In the genomic region with DNA sequence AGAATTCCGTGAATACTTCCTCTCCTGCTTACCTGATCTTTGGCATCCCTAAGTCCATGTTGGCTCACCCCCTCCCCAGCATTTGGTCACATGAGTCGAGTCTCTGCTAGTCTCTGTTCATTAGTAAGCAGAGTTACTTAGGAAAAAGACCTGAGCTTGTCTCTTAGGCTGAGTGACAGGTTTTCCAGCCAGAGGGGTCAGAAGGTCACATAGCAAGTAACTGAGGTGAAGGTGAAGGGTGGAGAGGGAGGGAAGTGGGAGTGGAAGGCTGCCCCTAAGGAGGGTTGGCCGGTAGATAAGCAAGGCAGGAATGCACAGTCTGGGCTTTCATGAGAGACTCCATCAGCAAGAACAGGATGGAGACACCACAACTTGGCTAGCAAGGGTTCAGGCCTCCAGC, we compare ENCODE assay signal across 27 mouse cellular contexts. TPM values are rescaled to one million over a fixed set of nuclear protein-coding genes. Genes with fewer than 3 reads are reported as not detected.
DNase-seq lines count a peak whose midpoint lies in the region; ATAC-seq lines count a peak whose summit lies in the region.
"Had no signal": no experiment of that assay in that cellular context is flagged by ENCODE, and none has a peak within 500 bp of the region (broad histone marks: within the 10 kb centered on the region; RNA-seq: fewer than 3 reads in every experiment).

No protein-coding gene starts in this region.

- no peaks in the 10 kb centered on the region; the same call in 1 of the 2 replicates for H3K4me1 ChIP-seq in forebrain, embryonic 11.5 days (replicated peaks; ENCODE audit: control insufficient read depth, insufficient read depth, low read length)
- peaks cover 20% of the 10 kb centered on the region for H3K4me1 ChIP-seq in forebrain, embryonic 10.5 days
- no peaks in the 10 kb centered on the region for H3K4me1 ChIP-seq in hindbrain, embryonic 16.5 days (ENCODE audit: control insufficient read depth, insufficient read depth, low read depth, low read length)

- no peaks in the 10 kb centered on the region for H3K36me3 ChIP-seq in forebrain, embryonic 11.5 days (ENCODE audit: control insufficient read depth, insufficient read depth, low read length)
- H3K36me3 ChIP-seq in forebrain, embryonic 10.5 days (replicated peaks), result no peaks in the 10 kb centered on the region
- H3K36me3 ChIP-seq in hindbrain, embryonic 16.5 days (ENCODE audit: control insufficient read depth, insufficient read depth, low read length), result no peaks in the 10 kb centered on the region
- H3K36me3 ChIP-seq: embryonic facial prominence, embryonic 13.5 days; embryonic facial prominence, embryonic 15.5 days; forebrain, embryonic 12.5 days; G1E had no signal

- H3K4me3 ChIP-seq in forebrain, embryonic 11.5 days (ENCODE audit: low read depth, low read length), result no peak overlapping the region
- no peak overlapping the region for H3K4me3 ChIP-seq in forebrain, embryonic 10.5 days
- H3K4me3 ChIP-seq in hindbrain, embryonic 16.5 days (ENCODE audit: low read length), result no peak overlapping the region
- H3K4me3 ChIP-seq: embryonic facial prominence, embryonic 13.5 days; embryonic facial prominence, embryonic 15.5 days; erythroblast, embryonic 14.5 days; forebrain, embryonic 12.5 days had no signal

- no peak overlapping the region for H3K27ac ChIP-seq in forebrain, embryonic 11.5 days (ENCODE audit: low read depth, low read length)
- no peak overlapping the region for H3K27ac ChIP-seq in forebrain, embryonic 10.5 days
- no peak overlapping the region for H3K27ac ChIP-seq in hindbrain, embryonic 16.5 days (ENCODE audit: low read depth, low read length)
- H3K27ac ChIP-seq: embryonic facial prominence, embryonic 13.5 days; embryonic facial prominence, embryonic 15.5 days; forebrain, embryonic 12.5 days had no signal

- intact Hi-C loops in heart, postnatal 10 days (cut with DNase I), result no loop called here

- no peaks in the 10 kb centered on the region for H3K27me3 ChIP-seq in forebrain, embryonic 11.5 days (ENCODE audit: control insufficient read depth, insufficient read depth, low read length)
- no peaks in the 10 kb centered on the region for H3K27me3 ChIP-seq in forebrain, embryonic 10.5 days (ENCODE audit: poor library complexity, severe bottlenecking)
- H3K27me3 ChIP-seq in hindbrain, embryonic 16.5 days (replicated peaks; ENCODE audit: control insufficient read depth, insufficient read depth, low read length), result no peaks in the 10 kb centered on the region
- H3K27me3 ChIP-seq: embryonic facial prominence, embryonic 13.5 days; embryonic facial prominence, embryonic 15.5 days; forebrain, embryonic 12.5 days; Patski had no signal

- WGBS in forebrain, embryonic 11.5 days, result 57% methylated on average over 3 of the region's 3 CpGs
- 66% methylated on average over 3 of the region's 3 CpGs for WGBS in forebrain, embryonic 10.5 days
- WGBS in hindbrain, embryonic 16.5 days, result 56% methylated on average over 3 of the region's 3 CpGs

- no peak overlapping the region for H3K9ac ChIP-seq in forebrain, embryonic 11.5 days (ENCODE audit: low read length)
- no peak overlapping the region for H3K9ac ChIP-seq in hindbrain, embryonic 16.5 days (ENCODE audit: low read depth, low read length)
- H3K9ac ChIP-seq: embryonic facial prominence, embryonic 13.5 days; embryonic facial prominence, embryonic 15.5 days; forebrain, embryonic 12.5 days had no signal

- H3K4me2 ChIP-seq in forebrain, embryonic 11.5 days (ENCODE audit: low read depth, low read length, severe bottlenecking), result no peak overlapping the region
- no peak overlapping the region for H3K4me2 ChIP-seq in hindbrain, embryonic 16.5 days (ENCODE audit: low read length)
- H3K4me2 ChIP-seq: embryonic facial prominence, embryonic 13.5 days; embryonic facial prominence, embryonic 15.5 days; forebrain, embryonic 12.5 days had no signal

- peak; percentile 52 for DNase-seq in embryo, embryonic 10 days (ENCODE audit: low spot score)
- no peak for DNase-seq in embryo, embryonic 9.5 days (ENCODE audit: extremely low spot score)
- peak; percentile 25 for DNase-seq in forebrain, embryonic 11.5 days (ENCODE audit: low spot score)
- no peak for DNase-seq in forebrain, embryonic 10.5 days (ENCODE audit: extremely low spot score, low spot score)
- DNase-seq in heart, adult 11 months, result peak; percentile 57
- no peak for DNase-seq in heart, postnatal 10 days
- DNase-seq: adrenal gland, adult 8-10 months; adrenal gland, postnatal 14 days; adrenal gland, postnatal 36 days; B cell, adult 2 months; cerebellum, adult 11-12 months; cerebellum, adult 2 months; cerebellum, adult 9-10 months; cerebellum, postnatal 10 days; cerebellum, postnatal 25 days had no signal

- no peaks in the 10 kb centered on the region for H3K9me3 ChIP-seq in forebrain, embryonic 11.5 days (ENCODE audit: control insufficient read depth, low read length)
- no peaks in the 10 kb centered on the region for H3K9me3 ChIP-seq in forebrain, embryonic 10.5 days
- no peaks in the 10 kb centered on the region for H3K9me3 ChIP-seq in hindbrain, embryonic 16.5 days (ENCODE audit: control insufficient read depth, low read length)
- H3K9me3 ChIP-seq: embryonic facial prominence, embryonic 13.5 days; embryonic facial prominence, embryonic 15.5 days; forebrain, embryonic 12.5 days; G1E had no signal

- ATAC-seq in forebrain, embryonic 11.5 days (replicated peaks; ENCODE audit: low FRiP score), result no peak
- ATAC-seq in hindbrain, embryonic 16.5 days, result no peak
- ATAC-seq: activated CD4-positive, CD25-positive, alpha-beta regulatory T cell, adult 4 months; CD4-positive, CD25-positive, alpha-beta regulatory T cell, adult 4 months; forebrain, embryonic 14.5 days; forebrain, embryonic 16.5 days; Patski had no signal

RNA-seq across cellular contexts. Expression of gene Prelp, which starts 50.1 kb away (rescaled TPM):
- 1.2 and 1.4 TPM in 2 replicates for polyA plus RNA-seq in forebrain, embryonic 11.5 days (2014; fragmentation: Nextera tagmentation; extraction: Ambion mirVana)
- polyA plus RNA-seq in forebrain, embryonic 10.5 days (2016; fragmentation: Nextera tagmentation; extraction: Ambion mirVana), result 0.36 and 0.90 TPM in 2 replicates
- 10 to 100 TPM; 27.2 TPM for total RNA-seq in heart, postnatal 10 days (2021)
- polyA plus RNA-seq in hindbrain, embryonic 16.5 days (2015; fragmentation: Nextera tagmentation; extraction: Ambion mirVana), result 12.0 and 17.0 TPM in 2 replicates
- total RNA-seq: CH12.LX had no signal
- polyA plus RNA-seq: activated CD4-positive, CD25-positive, alpha-beta regulatory T cell, adult 4 months; CD4-positive, CD25-positive, alpha-beta regulatory T cell, adult 4 months; erythroblast, embryonic 14.5 days had no signal

Comparison
In these comparisons a context has a peak if more than half of its experiments do, and no peak if none do; other contexts are left out.
1. DNase-seq: peak in embryo, embryonic 10 days (single experiment), forebrain, embryonic 11.5 days (single experiment) and heart, adult 11 months (single experiment); none in embryo, embryonic 9.5 days (single experiment), forebrain, embryonic 10.5 days (single experiment) and heart, postnatal 10 days (0 of 2).